Mouse (Mus musculus): ENCODE measurements around the gene Tbata.

- TF ChIP-seq CTCF (IDR thresholded peaks at IDR 0.05): no peak
- TF ChIP-seq POLR2A (IDR thresholded peaks at IDR 0.05; ENCODE audit: insufficient read depth, low read depth, low read length): no peak
- no peak for TF ChIP-seq EP300 (IDR thresholded peaks at IDR 0.05; ENCODE audit: insufficient read depth, low read depth, low read length)
These were observed 48.4 kb upstream of the Tbata start for GRCm38 (mm10) chr10:61123276-61123913.
